Mouse (Mus musculus) limb, embryonic 14.5 days (tissue): ENCODE measurements around the gene Slc38a5. TPM values are rescaled to one million over a fixed set of nuclear protein-coding genes. Genes with fewer than 3 reads are reported as not detected.

Experiments
- ATAC-seq: fragments of 200-750 bp; cut with Nextera tagmentation; 2 replicates; pipeline ENCODE4 v1.8.0; 2017; ENCODE audit warnings: low read depth, moderate number of reproducible peaks, moderate TSS enrichment; ENCODE audit not compliant: low FRiP score
- DNase-seq: peaks from one replicate; pipeline ENCODE4 v3.0.0-alpha.2; 2015; ENCODE audit warnings: low spot score
- H3K27ac ChIP-seq: fragments of 300-500 bp; sonication (generic); replicated peaks from 2 replicates; pipeline ENCODE4 v1.5.1; 2014; ENCODE audit warnings: low read depth, mild to moderate bottlenecking, low read length, moderate library complexity, mixed read lengths
- H3K27me3 ChIP-seq: fragments of 300-500 bp; sonication (generic); 2 replicates; pipeline ENCODE4 v1.6.1; 2014; ENCODE audit warnings: low read length, mixed read lengths; ENCODE audit not compliant: control insufficient read depth, insufficient read depth
- H3K36me3 ChIP-seq: fragments of 300-500 bp; sonication (generic); 2 replicates; pipeline ENCODE4 v1.6.1; 2014; ENCODE audit warnings: mild to moderate bottlenecking, low read length, moderate library complexity, mixed read lengths; ENCODE audit not compliant: control insufficient read depth, insufficient read depth
- H3K4me1 ChIP-seq: fragments of 300-500 bp; sonication (generic); 2 replicates; pipeline ENCODE4 v1.6.1; 2014; ENCODE audit warnings: antibody characterized with exemption, low read length, mixed read lengths; ENCODE audit not compliant: control insufficient read depth, insufficient read depth
- H3K4me2 ChIP-seq: fragments of 300-500 bp; sonication (generic); replicated peaks from 2 replicates; pipeline ENCODE4 v1.6.1; 2014; ENCODE audit warnings: low read depth, mild to moderate bottlenecking, low read length, moderate library complexity; ENCODE audit not compliant: severe bottlenecking
- H3K4me3 ChIP-seq: fragments of 300-500 bp; sonication (generic); replicated peaks from 2 replicates; pipeline ENCODE4 v1.5.1; 2014; ENCODE audit warnings: low read length
- H3K9ac ChIP-seq: fragments of 300-500 bp; sonication (generic); 2 replicates; pipeline ENCODE4 v1.6.1; 2014; ENCODE audit warnings: mild to moderate bottlenecking, low read depth, low read length, moderate library complexity; ENCODE audit not compliant: severe bottlenecking
- H3K9me3 ChIP-seq: fragments of 300-500 bp; sonication (generic); 2 replicates; pipeline ENCODE4 v1.6.1; 2016; ENCODE audit warnings: low read length; ENCODE audit not compliant: control insufficient read depth
- POLR2A ChIP-seq: fragments of 200-500 bp; IDR thresholded peaks from 2 replicates; pipeline ENCODE4 v1.8.0; 2012; ENCODE audit warnings: inconsistent platforms, mild to moderate bottlenecking, moderate library complexity, borderline replicate concordance; ENCODE audit not compliant: insufficient read depth, insufficient read length; ENCODE audit errors: extremely low read depth
- WGBS: fragments of 180-500 bp; shearing (Covaris S2); extraction: QIAGEN DNeasy Blood & Tissue Kit; methylation state at CpG from one replicate; pipeline ENCODE4 v1.1.7; 2014; 5-methylcytosine and 5-hydroxymethylcytosine counted together
- polyA plus RNA-seq, 2 experiments: library from polyadenylated mRNA; depleted of rRNA in 1 of 2; stranded (reverse) in 1 of 2; unstranded in 1 of 2; fragments of >200 nt; fragmentation: Nextera tagmentation in 1 of 2; extraction: Ambion mirVana in 1 of 2; gene quantifications; 2 replicates each; pipeline versions ENCODE4 v1.2.1 to v1.2.3; 2012 to 2014

Gene Slc38a5
- polyA plus RNA-seq (2012; rRNA removed) (0.80 and 1.3 TPM in 2 replicates), polyA plus RNA-seq (2014; fragmentation: Nextera tagmentation; extraction: Ambion mirVana) (0.51 and 0.67 TPM in 2 replicates)

DNA sequence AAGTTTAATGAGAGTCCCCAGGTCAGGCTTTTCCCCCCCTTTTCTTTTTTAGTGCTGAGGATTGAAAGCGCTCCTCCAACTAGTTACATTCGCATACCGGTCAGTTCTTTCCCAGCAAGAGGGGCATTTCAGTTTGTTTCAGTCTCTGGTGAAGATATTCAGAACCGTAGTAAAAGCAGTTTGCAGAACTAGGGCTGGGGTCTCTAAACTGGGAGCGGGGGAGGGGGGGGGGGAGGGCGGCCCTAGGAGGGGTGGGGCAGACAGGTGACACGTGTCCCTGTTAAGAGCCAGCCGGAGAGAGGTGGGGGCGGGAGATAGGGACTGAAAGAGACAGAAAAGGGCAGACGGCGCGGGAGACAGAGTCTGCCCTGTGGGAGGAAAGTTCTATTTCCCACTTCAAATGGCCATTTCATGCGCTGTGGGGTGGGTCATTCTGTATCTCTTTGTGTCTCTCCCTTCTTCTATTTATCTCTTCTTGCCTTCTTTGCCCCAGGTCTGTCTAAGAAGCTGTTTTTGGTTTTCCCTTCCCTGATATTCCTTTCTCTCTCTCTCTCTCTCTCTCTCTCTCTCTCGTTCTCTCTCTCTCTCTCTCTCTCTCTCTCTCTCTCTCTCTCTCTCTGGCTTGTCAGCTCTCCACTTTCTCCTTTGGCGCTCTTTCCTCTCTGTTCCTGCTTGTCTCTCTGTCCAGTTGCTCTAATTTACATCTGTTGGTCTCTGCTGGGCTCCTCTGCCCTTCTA lies at the start of gene Slc38a5:
TSS of gene Slc38a5 (plus strand) at position 51 of the 738 bp plus-strand sequence.
- Histone ChIP-seq H3K36me3 (no peaks in the 10 kb centered on the region), H3K27ac (no peak within 1 kb of the TSS), H3K27me3 (no peaks in the 10 kb centered on the region), H3K4me2 (0 out of 2 replicates have a peak within 1 kb of the TSS, but pooled peaks have one; percentile 21), H3K4me3 (no peak within 1 kb of the TSS), H3K9me3 (no peaks in the 10 kb centered on the region), H3K9ac (no peak within 1 kb of the TSS), H3K4me1 (no peaks in the 10 kb centered on the region)
- WGBS = 19% methylated on average over 13 of the region's 15 CpGs
- DNase-seq (no peak), ATAC-seq (no peak)
- no peak for TF ChIP-seq POLR2A

DNA sequence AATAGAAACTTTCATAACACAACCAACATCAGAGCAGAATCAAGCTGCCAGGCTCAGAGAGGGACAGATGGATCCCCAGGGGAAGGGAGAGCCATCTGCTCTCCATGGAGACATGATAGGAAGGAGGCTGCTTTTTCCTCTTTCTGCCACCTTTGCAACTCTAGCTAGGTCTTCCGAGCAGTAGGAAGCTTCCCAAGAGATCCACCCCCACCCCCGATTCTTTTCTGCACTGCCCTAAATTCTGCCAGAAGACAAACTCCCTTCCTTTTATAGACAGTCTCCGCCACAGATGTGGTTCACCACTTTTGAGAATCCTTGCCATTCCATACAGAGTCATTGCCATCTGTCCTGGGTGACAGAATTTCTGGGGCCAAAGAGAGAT lies 48.6 kb upstream of the Slc38a5 start:
- H3K9me3 ChIP-seq = no peaks in the 10 kb centered on the region
- no peak overlapping the region for H3K27ac ChIP-seq
- no peak for DNase-seq
- no peak overlapping the region for H3K4me3 ChIP-seq
- no peaks in the 10 kb centered on the region for H3K4me1 ChIP-seq
- no peak for TF ChIP-seq POLR2A
- H3K36me3 ChIP-seq = no peaks in the 10 kb centered on the region
- ATAC-seq = no peak
- WGBS = 60% methylated on average over 3 of the region's 3 CpGs
- no peak overlapping the region for H3K4me2 ChIP-seq
- no peaks in the 10 kb centered on the region for H3K27me3 ChIP-seq
- H3K9ac ChIP-seq = no peak overlapping the region

DNA sequence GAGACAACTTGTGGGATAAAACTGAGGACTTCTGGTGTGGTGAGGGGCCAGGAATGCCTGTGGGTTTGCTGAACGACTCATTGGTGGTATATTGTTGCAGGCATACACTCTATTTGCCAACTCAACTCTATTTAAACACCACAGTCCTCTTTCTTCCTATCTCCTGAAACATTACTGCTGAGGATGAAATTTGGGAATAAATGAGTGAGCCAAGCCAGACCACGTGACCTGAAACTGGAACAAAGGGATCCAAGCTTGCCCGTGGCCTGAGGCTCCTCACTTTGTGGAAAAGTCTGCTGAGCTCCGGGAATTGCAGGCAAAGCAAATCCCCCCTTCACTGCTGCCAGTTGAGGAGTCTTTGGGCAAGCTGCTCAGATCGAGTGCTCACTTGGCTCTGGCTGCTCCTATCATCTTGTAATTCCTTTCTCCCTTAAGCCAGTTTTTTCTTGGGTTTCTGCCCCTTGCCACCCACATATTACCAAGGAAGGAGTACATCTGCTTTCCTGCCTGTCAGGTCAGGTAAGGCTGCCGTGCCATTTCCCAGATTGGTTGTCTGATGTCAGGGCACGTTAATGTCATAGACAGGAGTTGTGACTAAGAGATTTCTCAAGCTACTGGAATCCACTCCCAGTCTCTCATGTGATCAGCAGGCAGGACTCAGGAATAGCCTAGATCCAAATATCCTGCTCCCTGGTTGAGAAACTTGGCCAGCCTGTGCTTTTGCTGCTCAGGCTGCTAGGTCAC lies 48.1 kb upstream of the Slc38a5 start:
- 56% methylated on average over 7 of the region's 7 CpGs for WGBS
- H3K36me3 ChIP-seq = no peaks in the 10 kb centered on the region
- H3K9me3 ChIP-seq = no peaks in the 10 kb centered on the region
- ATAC-seq (no peak), DNase-seq (no peak)
- H3K27me3 ChIP-seq = no peaks in the 10 kb centered on the region
- no peaks in the 10 kb centered on the region for H3K4me1 ChIP-seq
- no peak overlapping the region for H3K4me2 ChIP-seq
- no peak for TF ChIP-seq POLR2A
- H3K9ac ChIP-seq = no peak overlapping the region
- H3K27ac ChIP-seq = no peak overlapping the region
- no peak overlapping the region for H3K4me3 ChIP-seq

DNA sequence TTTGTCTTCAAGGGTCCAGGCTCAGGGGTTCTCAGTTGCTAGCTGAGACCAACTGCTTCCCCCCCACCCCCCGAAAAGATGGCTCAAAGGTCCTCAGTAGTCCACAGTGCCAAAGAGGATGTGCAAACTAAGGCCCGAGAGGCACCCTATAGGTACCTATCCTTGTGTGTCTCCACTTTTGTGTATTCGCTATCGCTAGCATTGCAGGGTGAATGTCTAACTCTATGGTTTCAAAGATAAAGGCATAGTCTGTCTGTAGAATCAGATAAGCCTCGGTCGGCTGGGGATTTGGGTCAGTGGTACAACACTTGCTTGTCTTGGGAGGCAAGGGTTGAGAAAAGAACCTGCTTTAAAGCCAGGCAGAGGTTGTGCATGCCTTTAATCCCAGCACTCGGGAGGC lies 47.5 kb upstream of the Slc38a5 start:
- no peak overlapping the region for H3K9ac ChIP-seq
- ATAC-seq = no peak
- no peaks in the 10 kb centered on the region for H3K9me3 ChIP-seq
- H3K4me2 ChIP-seq = no peak overlapping the region
- no peak overlapping the region for H3K4me3 ChIP-seq
- H3K27me3 ChIP-seq = no peaks in the 10 kb centered on the region
- no peak for DNase-seq
- no peak overlapping the region for H3K27ac ChIP-seq
- H3K36me3 ChIP-seq = no peaks in the 10 kb centered on the region
- TF ChIP-seq POLR2A = no peak
- H3K4me1 ChIP-seq = no peaks in the 10 kb centered on the region
- WGBS = 93% methylated on average over 7 of the region's 7 CpGs

DNA sequence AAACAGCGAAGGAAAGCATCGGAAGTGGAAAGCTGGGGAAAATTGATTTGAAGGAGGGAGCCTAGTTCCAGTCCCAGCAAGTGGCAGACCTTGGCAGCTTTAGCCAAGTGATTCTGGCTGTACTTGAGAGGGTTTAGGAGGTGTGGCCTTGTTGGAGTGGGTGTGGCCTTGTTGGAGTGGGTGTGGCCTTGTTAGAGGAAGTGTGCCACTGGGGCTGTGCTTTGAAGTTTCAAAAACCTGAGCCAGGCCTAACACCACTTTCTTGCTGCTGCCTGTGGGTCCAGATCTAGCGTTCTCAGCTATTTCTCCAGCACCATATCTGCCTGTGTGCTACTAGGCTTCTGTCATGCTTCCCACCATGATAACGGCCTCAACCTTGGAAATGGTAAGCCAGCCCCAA lies 40.7 kb upstream of the Slc38a5 start:
- Histone ChIP-seq H3K4me3 (no peak overlapping the region), H3K9ac (no peak overlapping the region), H3K9me3 (no peaks in the 10 kb centered on the region), H3K36me3 (no peaks in the 10 kb centered on the region), H3K27ac (no peak overlapping the region), H3K4me1 (no peaks in the 10 kb centered on the region), H3K27me3 (no peaks in the 10 kb centered on the region), H3K4me2 (no peak overlapping the region)
- DNase-seq (no peak), ATAC-seq (no peak)
- TF ChIP-seq POLR2A = no peak
- WGBS = 80% methylated on average over 4 of the region's 4 CpGs
